Mouse (Mus musculus): ENCODE data around the gene Rab38.

Gene Rab38

GRCm38 (mm10) chr7:88527100-88527671 is 97.1 kb downstream of the Rab38 start:
- no peak for DNase-seq

- no peak for DNase-seq
These were observed 106.1 kb downstream of the Rab38 start for GRCm38 (mm10) chr7:88536127-88536531.

- no peak for DNase-seq
These were observed 106.7 kb downstream of the Rab38 start for GRCm38 (mm10) chr7:88536743-88537142.

Data from thymus, postnatal 25 days (tissue).